Mouse (Mus musculus) cerebellum, adult 9-11 months (tissue): ENCODE data around the gene Cpa1.

Experiments used
- DNase-seq: peaks from one replicate; pipeline ENCODE4 v3.0.0; 2022

Gene Cpa1

GRCm38 (mm10) chr6:30624763-30625162 is 14.3 kb upstream of the Cpa1 start:
- DNase-seq = no peak

- DNase-seq = peak; percentile 38
These were observed 10.9 kb upstream of the Cpa1 start for GRCm38 (mm10) chr6:30628152-30628551.

- no peak for DNase-seq
These were observed 9.0 kb upstream of the Cpa1 start for GRCm38 (mm10) chr6:30629989-30630388.

- no peak for DNase-seq
These were observed 3.6 kb upstream of the Cpa1 start for GRCm38 (mm10) chr6:30635361-30635862.

- DNase-seq = no peak
These were observed 2.7 kb upstream of the Cpa1 start for GRCm38 (mm10) chr6:30636186-30636842.

GRCm38 (mm10) chr6:30643694-30644460 is 4.9 kb downstream of the Cpa1 start:
- DNase-seq = no peak

GRCm38 (mm10) chr6:30644462-30644861 is 5.4 kb downstream of the Cpa1 start:
- DNase-seq = no peak

GRCm38 (mm10) chr6:30645379-30645778 is 6.4 kb downstream of the Cpa1 start:
- no peak for DNase-seq

- no peak for DNase-seq
These were observed 10.8 kb downstream of the Cpa1 start for GRCm38 (mm10) chr6:30649651-30650296.

- no peak for DNase-seq
These were observed 13.6 kb downstream of the Cpa1 start for GRCm38 (mm10) chr6:30652425-30653188.

GRCm38 (mm10) chr6:30653518-30653917 is 14.5 kb downstream of the Cpa1 start:
- no peak for DNase-seq

- no peak for DNase-seq
These were observed 15.4 kb downstream of the Cpa1 start for GRCm38 (mm10) chr6:30654402-30654859.

- no peak for DNase-seq
These were observed 15.9 kb downstream of the Cpa1 start for GRCm38 (mm10) chr6:30654932-30655331.

- no peak for DNase-seq
These were observed 18.3 kb downstream of the Cpa1 start for GRCm38 (mm10) chr6:30657279-30657678.

GRCm38 (mm10) chr6:30658619-30659018 is 19.6 kb downstream of the Cpa1 start:
- no peak for DNase-seq

GRCm38 (mm10) chr6:30664776-30665175 is 25.8 kb downstream of the Cpa1 start:
- DNase-seq = no peak

- no peak for DNase-seq
These were observed 26.3 kb downstream of the Cpa1 start for GRCm38 (mm10) chr6:30665296-30665695.

GRCm38 (mm10) chr6:30666043-30666442 is 27.0 kb downstream of the Cpa1 start:
- no peak for DNase-seq

- DNase-seq = no peak
These were observed 28.6 kb downstream of the Cpa1 start for GRCm38 (mm10) chr6:30667585-30667984.

GRCm38 (mm10) chr6:30671696-30672095 is 32.7 kb downstream of the Cpa1 start:
- DNase-seq = no peak

- no peak for DNase-seq
These were observed 34.9 kb downstream of the Cpa1 start for GRCm38 (mm10) chr6:30673764-30674561.

GRCm38 (mm10) chr6:30674714-30675280 is 35.8 kb downstream of the Cpa1 start:
- no peak for DNase-seq
